Mouse (Mus musculus) G1E (cell line): ENCODE measurements around the gene Dnah7a. TPM values are rescaled to one million over a fixed set of nuclear protein-coding genes. Genes with fewer than 3 reads are reported as not detected.
"Not testable (repeated sequence)": the region's sequence is repeated elsewhere in the genome, so short reads cannot be mapped to it uniquely, and the experiment has no call there.

ENCODE experiments used
- ATAC-seq: 2 replicates; pipeline ENCODE4 v1.8.0; 2016; ENCODE audit warnings: mild to moderate bottlenecking; ENCODE audit not compliant: insufficient number of reproducible peaks, poor library complexity, low FRiP score, severe bottlenecking; ENCODE audit errors: extremely low read depth
- DNase-seq: peaks from one replicate; pipeline ENCODE4 v3.0.0; 2012; ENCODE audit warnings: low spot score
- H3K27me3 ChIP-seq: 2 replicates; pipeline ENCODE4 v1.6.1; 2012; ENCODE audit warnings: mild to moderate bottlenecking, low read length, inconsistent platforms; ENCODE audit not compliant: insufficient read depth
- H3K36me3 ChIP-seq: replicated peaks from 2 replicates; pipeline ENCODE3; 2012; ENCODE audit warnings: mild to moderate bottlenecking, inconsistent platforms
- H3K4me1 ChIP-seq: 2 replicates; pipeline ENCODE4 v1.6.1; 2012; ENCODE audit warnings: low read depth, low read length, inconsistent platforms, mixed read lengths; ENCODE audit not compliant: insufficient read depth
- H3K4me3 ChIP-seq: 2 replicates; pipeline ENCODE4 v1.5.1; 2012; ENCODE audit warnings: low read depth, mild to moderate bottlenecking, inconsistent platforms, low read length, moderate library complexity, mixed read lengths
- H3K9me3 ChIP-seq: replicated peaks from 2 replicates; pipeline ENCODE4 v1.6.1; 2012; ENCODE audit warnings: inconsistent platforms
- CTCF ChIP-seq: IDR thresholded peaks from 2 replicates; pipeline ENCODE4 v1.5.1; 2012; ENCODE audit warnings: low read depth, low read length, inconsistent platforms, mixed read lengths
- GATA1 ChIP-seq: IDR thresholded peaks from 2 replicates; pipeline ENCODE4 v1.6.1; 2012; ENCODE audit warnings: borderline replicate concordance, low read length, inconsistent platforms, mixed read lengths
- GATA2 ChIP-seq: IDR thresholded peaks from 2 replicates; pipeline ENCODE4 v1.6.1; 2012; ENCODE audit warnings: low read depth, low read length, inconsistent platforms, borderline replicate concordance
- POLR2AphosphoS5 ChIP-seq: IDR thresholded peaks from 2 replicates; pipeline ENCODE4 v1.6.1; 2012; ENCODE audit warnings: low read depth, low read length, inconsistent platforms; ENCODE audit not compliant: insufficient replicate concordance
- TAL1 ChIP-seq: conservative IDR thresholded peaks from 2 replicates; pipeline ENCODE4 v1.6.1; 2012; ENCODE audit warnings: low read depth, low read length, inconsistent platforms, mixed read lengths
- polyA plus RNA-seq: library from polyadenylated mRNA; stranded (reverse); fragments of >175 nt; gene quantifications from 2 replicates; pipeline ENCODE4 v1.2.3, GENCODE M21; 2012
- total RNA-seq, 2 experiments: library from RNA; stranded (forward) in 1 of 2; stranded (reverse) in 1 of 2; fragments of 200-1000 nt in 1 of 2; fragments of >200 nt in 1 of 2; fragmentation: Nextera tagmentation in 1 of 2; gene quantifications; 2 replicates each; pipeline ENCODE4 v1.2.3; 2014 to 2017

Dnah7a gene
- not detected in 2 replicates for total RNA-seq (2014; fragmentation: Nextera tagmentation)
- total RNA-seq (2017): 0.05 and 0.17 TPM in 2 replicates
- not detected in 2 replicates for polyA plus RNA-seq

- TF ChIP-seq GATA1 (no peak), TAL1 (no peak), POLR2AphosphoS5 (no peak), GATA2 (no peak), CTCF (no peak)
- DNase-seq (no peak), ATAC-seq (no peak)
- H3K4me3 ChIP-seq: no peak within 1 kb of the TSS
- H3K9me3 ChIP-seq: no peaks in the 10 kb centered on the region; the same call in 1 of the 2 replicates
- H3K27me3 ChIP-seq: no peaks in the 10 kb centered on the region
- H3K36me3 ChIP-seq: no peaks in the 10 kb centered on the region
- H3K4me1 ChIP-seq: peaks cover 3% of the 10 kb centered on the region; the same call in 1 of the 2 replicates
These were observed at the start of gene Dnah7a for GRCm38 (mm10) chr1:53706431-53707361. Dnah7a (minus strand) TSS chr1:53706784.

GRCm38 (mm10) chr1:53753501-53753900 is 46.9 kb upstream of the Dnah7a start:
- not testable (repeated sequence) for DNase-seq, H3K4me3 ChIP-seq, H3K4me1 ChIP-seq, H3K9me3 ChIP-seq, H3K27me3 ChIP-seq, ATAC-seq
- peaks cover 26% of the 10 kb centered on the region for H3K36me3 ChIP-seq

- TF ChIP-seq POLR2AphosphoS5: no peak
- no peak for TF ChIP-seq CTCF
- no peak for TF ChIP-seq GATA1
- ATAC-seq (no peak), DNase-seq (no peak)
These were observed 44.6 kb upstream of the Dnah7a start for GRCm38 (mm10) chr1:53751144-53751543.

GRCm38 (mm10) chr1:53750697-53751096 is 44.1 kb upstream of the Dnah7a start:
- not testable (repeated sequence) for ATAC-seq, DNase-seq, H3K4me1 ChIP-seq, H3K4me3 ChIP-seq, H3K9me3 ChIP-seq, H3K27me3 ChIP-seq
- H3K36me3 ChIP-seq: peaks cover 10% of the 10 kb centered on the region

More at GRCm38 (mm10) chr1:53751144-53751543, 44.6 kb upstream of the Dnah7a start:
- Histone ChIP-seq H3K4me3 (no peak overlapping the region), H3K4me1 (peaks cover 1% of the 10 kb centered on the region; the same call in 1 of the 2 replicates), H3K27me3 (peaks cover 1% of the 10 kb centered on the region; the same call in 1 of the 2 replicates), H3K36me3 (peaks cover 10% of the 10 kb centered on the region), H3K9me3 (no peaks in the 10 kb centered on the region)

GRCm38 (mm10) chr1:53749881-53750385 is 43.3 kb upstream of the Dnah7a start:
- not testable (repeated sequence) for H3K9me3 ChIP-seq, H3K4me1 ChIP-seq, DNase-seq, H3K4me3 ChIP-seq, H3K36me3 ChIP-seq, ATAC-seq, H3K27me3 ChIP-seq

GRCm38 (mm10) chr1:53748571-53748970 is 42.0 kb upstream of the Dnah7a start:
- no peaks in the 10 kb centered on the region for H3K36me3 ChIP-seq
- peaks cover 8% of the 10 kb centered on the region; the same call in 1 of the 2 replicates for H3K27me3 ChIP-seq
- peaks cover 4% of the 10 kb centered on the region; the same call in 1 of the 2 replicates for H3K4me1 ChIP-seq
- no peak overlapping the region for H3K4me3 ChIP-seq
- no peak for TF ChIP-seq GATA2
- TF ChIP-seq CTCF: no peak
- no peak for TF ChIP-seq TAL1
- TF ChIP-seq GATA1: no peak
- TF ChIP-seq POLR2AphosphoS5: no peak
- DNase-seq (no peak), ATAC-seq (no peak; the same call in 1 of the 2 replicates)
- no peaks in the 10 kb centered on the region for H3K9me3 ChIP-seq

GRCm38 (mm10) chr1:53746001-53746400 is 39.4 kb upstream of the Dnah7a start:
- H3K4me3 ChIP-seq: no peak overlapping the region
- DNase-seq (no peak), ATAC-seq (no peak)
- H3K9me3 ChIP-seq: no peaks in the 10 kb centered on the region
- H3K27me3 ChIP-seq: peaks cover 8% of the 10 kb centered on the region; the same call in 1 of the 2 replicates
- TF ChIP-seq POLR2AphosphoS5: no peak
- no peak for TF ChIP-seq GATA1
- no peak for TF ChIP-seq CTCF
- TF ChIP-seq TAL1: no peak
- TF ChIP-seq GATA2: no peak
- no peaks in the 10 kb centered on the region for H3K36me3 ChIP-seq
- peaks cover 4% of the 10 kb centered on the region; the same call in 1 of the 2 replicates for H3K4me1 ChIP-seq
